Comparison of ENCODE assay signal across 32 mouse cellular contexts in genomic region chr6:57839693-57840408, GRCm38 (mm10). TPM values are rescaled to one million over a fixed set of nuclear protein-coding genes. Genes with fewer than 3 reads are reported as not detected.
DNase-seq lines count a peak whose midpoint lies in the region; ATAC-seq and TF ChIP-seq lines count a peak whose summit lies in the region.
"Had no signal": no experiment of that assay in that cellular context is flagged by ENCODE, and none has a peak within 500 bp of the region (broad histone marks: within the 10 kb centered on the region; RNA-seq: fewer than 3 reads in every experiment).

No protein-coding gene starts in this region.

- WGBS in forebrain, embryonic 14.5 days, result 74% methylated on average over 2 of the region's 2 CpGs
- WGBS in forebrain, embryonic 10.5 days, result 78% methylated on average over 2 of the region's 2 CpGs
- WGBS in forebrain, postnatal 0 days, result 70% methylated on average over 2 of the region's 2 CpGs

- intact Hi-C loops in left cerebral cortex, postnatal 4 days (cut with DNase I), result no loop called here
- intact Hi-C loops in heart, postnatal 14 days (cut with DNase I), result no loop called here

- H3K9me3 ChIP-seq in forebrain, embryonic 14.5 days (replicated peaks; ENCODE audit: control insufficient read depth, low read length), result no peaks in the 10 kb centered on the region
- no peaks in the 10 kb centered on the region for H3K9me3 ChIP-seq in forebrain, embryonic 10.5 days
- H3K9me3 ChIP-seq in forebrain, postnatal 0 days (ENCODE audit: low read length), result no peaks in the 10 kb centered on the region
- H3K9me3 ChIP-seq: embryonic facial prominence, embryonic 12.5 days; G1E; heart, embryonic 15.5 days; limb, embryonic 12.5 days had no signal

- no peak overlapping the region for H3K4me2 ChIP-seq in forebrain, embryonic 14.5 days (ENCODE audit: low read length)
- no peak overlapping the region for H3K4me2 ChIP-seq in forebrain, postnatal 0 days (ENCODE audit: low read depth)
- H3K4me2 ChIP-seq: embryonic facial prominence, embryonic 12.5 days; heart, embryonic 15.5 days; limb, embryonic 12.5 days; liver, embryonic 11.5 days; midbrain, embryonic 11.5 days had no signal

- no peak for TF ChIP-seq CTCF in forebrain, postnatal 0 days (IDR thresholded peaks at IDR 0.05; ENCODE audit: low read depth)

- H3K4me1 ChIP-seq in forebrain, embryonic 14.5 days (ENCODE audit: control insufficient read depth, insufficient read depth, low read length), result no peaks in the 10 kb centered on the region
- H3K4me1 ChIP-seq in forebrain, embryonic 10.5 days, result no peaks in the 10 kb centered on the region
- H3K4me1 ChIP-seq in forebrain, postnatal 0 days (ENCODE audit: insufficient read depth), result no peaks in the 10 kb centered on the region
- H3K4me1 ChIP-seq: embryonic facial prominence, embryonic 12.5 days; heart, embryonic 15.5 days; limb, embryonic 12.5 days had no signal

- no peak overlapping the region for H3K4me3 ChIP-seq in forebrain, embryonic 14.5 days (ENCODE audit: low read depth, low read length)
- no peak overlapping the region for H3K4me3 ChIP-seq in forebrain, embryonic 10.5 days
- H3K4me3 ChIP-seq in forebrain, postnatal 0 days (ENCODE audit: low read depth, low read length), result no peak overlapping the region
- H3K4me3 ChIP-seq: embryonic facial prominence, embryonic 12.5 days; gastrocnemius, adult 2 months; heart, embryonic 15.5 days; limb, embryonic 12.5 days had no signal

- peak; percentile 79 for DNase-seq in forebrain, embryonic 14.5 days (ENCODE audit: low spot score)
- no peak for DNase-seq in forebrain, embryonic 10.5 days (ENCODE audit: extremely low spot score, low spot score)
- DNase-seq in left cerebral cortex, postnatal 4 days, result peak; percentile 55
- DNase-seq in left cerebral cortex, adult 11 months (ENCODE audit: low spot score), result no peak
- peak; percentile 44 for DNase-seq in NIH3T3 (ENCODE audit: low read depth)
- DNase-seq in forebrain, postnatal 0 days, result peak; percentile 68
- no peak for DNase-seq in heart, postnatal 14 days
- DNase-seq: adrenal gland, postnatal 10 days; B cell, adult 2 months; cerebellum, adult 9-11 months; gastrocnemius, adult 2 months; heart, postnatal 4 days; kidney, postnatal 4 days; liver, postnatal 0 days; lung, postnatal 14 days had no signal

- no peaks in the 10 kb centered on the region for H3K27me3 ChIP-seq in forebrain, embryonic 14.5 days (replicated peaks; ENCODE audit: control insufficient read depth, insufficient read depth, low read length)
- H3K27me3 ChIP-seq in forebrain, embryonic 10.5 days (ENCODE audit: poor library complexity, severe bottlenecking), result no peaks in the 10 kb centered on the region
- no peaks in the 10 kb centered on the region for H3K27me3 ChIP-seq in forebrain, postnatal 0 days (ENCODE audit: insufficient read depth, low read length)
- H3K27me3 ChIP-seq: CH12.LX; embryonic facial prominence, embryonic 12.5 days; heart, embryonic 15.5 days; limb, embryonic 12.5 days had no signal

- H3K9ac ChIP-seq in forebrain, embryonic 14.5 days (ENCODE audit: low read length), result no peak overlapping the region
- H3K9ac ChIP-seq in forebrain, postnatal 0 days, result no peak overlapping the region
- H3K9ac ChIP-seq: embryonic facial prominence, embryonic 12.5 days; heart, embryonic 15.5 days; limb, embryonic 12.5 days; liver, postnatal 0 days had no signal

- peak; percentile 66; the same call in 1 of the 2 replicates for ATAC-seq in forebrain, embryonic 14.5 days
- ATAC-seq in forebrain, postnatal 0 days, result peak; percentile 42; the same call in 1 of the 2 replicates
- ATAC-seq: activated CD4-positive, CD25-positive, alpha-beta regulatory T cell, adult 4 months; intestine, postnatal 0 days; liver, postnatal 0 days had no signal

- no peak overlapping the region for H3K27ac ChIP-seq in forebrain, embryonic 14.5 days (ENCODE audit: low read depth, low read length)
- H3K27ac ChIP-seq in forebrain, embryonic 10.5 days, result no peak overlapping the region
- no peak overlapping the region for H3K27ac ChIP-seq in forebrain, postnatal 0 days (ENCODE audit: low read depth, low read length)
- H3K27ac ChIP-seq: embryonic facial prominence, embryonic 12.5 days; gastrocnemius, adult 2 months; heart, embryonic 15.5 days; limb, embryonic 12.5 days; stomach, postnatal 0 days had no signal

- no peaks in the 10 kb centered on the region for H3K36me3 ChIP-seq in forebrain, embryonic 14.5 days (ENCODE audit: control insufficient read depth, insufficient read depth, low read length)
- H3K36me3 ChIP-seq in forebrain, embryonic 10.5 days (replicated peaks), result no peaks in the 10 kb centered on the region
- no peaks in the 10 kb centered on the region for H3K36me3 ChIP-seq in forebrain, postnatal 0 days (ENCODE audit: insufficient read depth)
- H3K36me3 ChIP-seq: embryonic facial prominence, embryonic 12.5 days; G1E; heart, embryonic 15.5 days; limb, embryonic 12.5 days had no signal

RNA-seq across cellular contexts. Expression of gene Vmn1r21, which starts 10.3 kb away (rescaled TPM):
- polyA plus RNA-seq in forebrain, embryonic 14.5 days (2014; fragmentation: Nextera tagmentation; extraction: Ambion mirVana), result not detected in 2 replicates
- not detected in 2 replicates for polyA plus RNA-seq in forebrain, embryonic 10.5 days (2016; fragmentation: Nextera tagmentation; extraction: Ambion mirVana)
- not detected for total RNA-seq in left cerebral cortex, postnatal 4 days (2021)
- not detected in 2 replicates for total RNA-seq in forebrain, postnatal 0 days (2014; rRNA removed)
- polyA plus RNA-seq in forebrain, postnatal 0 days (2015; fragmentation: Nextera tagmentation; extraction: Ambion mirVana), result not detected in 2 replicates
- total RNA-seq in heart, postnatal 14 days (2021), result not detected
- total RNA-seq: adrenal gland, postnatal 10 days; CH12.LX; gastrocnemius, adult 2 months; gastrocnemius, postnatal 4 days; heart, postnatal 4 days; layer of hippocampus, postnatal 14 days; left cerebral cortex, postnatal 10 days; megakaryocyte progenitor cell, adult 5-6 weeks; monocyte, adult 5-6 weeks; neutrophil, adult 5-6 weeks had no signal
- polyA plus RNA-seq: activated CD4-positive, CD25-positive, alpha-beta regulatory T cell, adult 4 months; embryonic facial prominence, embryonic 12.5 days; G1E; heart, embryonic 15.5 days; intestine, postnatal 0 days; liver, embryonic 11.5 days; liver, postnatal 0 days; midbrain, embryonic 11.5 days; stomach, postnatal 0 days; urinary bladder, adult 2 months had no signal

RNA-seq across cellular contexts. Expression of gene Vopp1, which starts 14.9 kb away (rescaled TPM):
- 81.3 and 88.9 TPM in 2 replicates for polyA plus RNA-seq in forebrain, embryonic 14.5 days (2014; fragmentation: Nextera tagmentation; extraction: Ambion mirVana)
- 59.8 and 60.7 TPM in 2 replicates for polyA plus RNA-seq in forebrain, embryonic 10.5 days (2016; fragmentation: Nextera tagmentation; extraction: Ambion mirVana)
- total RNA-seq in left cerebral cortex, postnatal 4 days (2021), result 100 to 1,000 TPM; 139 to 148 TPM
- 270 and 331 TPM in 2 replicates for total RNA-seq in forebrain, postnatal 0 days (2014; rRNA removed)
- polyA plus RNA-seq in forebrain, postnatal 0 days (2015; fragmentation: Nextera tagmentation; extraction: Ambion mirVana), result 166 and 169 TPM in 2 replicates
- 10 to 100 TPM; 19.5 to 22.7 TPM for total RNA-seq in heart, postnatal 14 days (2021)
- total RNA-seq: CH12.LX had no signal

Comparison
In these comparisons a context has a peak if more than half of its experiments do, and no peak if none do; other contexts are left out.
1. DNase-seq: peak in forebrain, embryonic 14.5 days (single experiment), left cerebral cortex, postnatal 4 days (single experiment), NIH3T3 (single experiment) and forebrain, postnatal 0 days (single experiment); none in forebrain, embryonic 10.5 days (single experiment), left cerebral cortex, adult 11 months (single experiment) and heart, postnatal 14 days (0 of 2).
2. RNA of gene Vopp1, which starts 14.9 kb away (total RNA-seq): 270 to 331 TPM in forebrain, postnatal 0 days and 139 to 148 TPM in left cerebral cortex, postnatal 4 days; 19.5 to 22.7 TPM in heart, postnatal 14 days; every median in the first group is over 4 times any median in the second.